Mouse (Mus musculus) hindbrain, embryonic 11.5 days (tissue): Measurements from ENCODE around the gene Bmp15. TPM values are rescaled to one million over a fixed set of nuclear protein-coding genes. Genes with fewer than 3 reads are reported as not detected.

ENCODE experiments used
- polyA plus RNA-seq: library from polyadenylated mRNA; unstranded; fragments of >200 nt; fragmentation: Nextera tagmentation; extraction: Ambion mirVana; gene quantifications from 2 replicates; pipeline ENCODE4 v1.2.1, GENCODE M21; 2014

Gene Bmp15
- polyA plus RNA-seq, 1 experiment from 2014 or later, result not detected

Other genes starting within 250 kb of the Bmp15 start
- gene AU022751, start 237.3 kb downstream of the Bmp15 start, polyA plus RNA-seq, result not detected in 2 replicates
- gene Nudt10, start 147.7 kb downstream of the Bmp15 start, polyA plus RNA-seq, result 32.7 and 34.6 TPM in 2 replicates
- 4.5 and 5.6 TPM in 2 replicates for gene Shroom4, start 79.1 kb upstream of the Bmp15 start, polyA plus RNA-seq